Mouse (Mus musculus) erythroblast, embryonic 14.5 days (primary cell): ENCODE measurements around the gene Ctcfl.

Experiments
- GATA1 ChIP-seq: IDR thresholded peaks from 2 replicates; pipeline ENCODE4 v1.6.1; 2012; ENCODE audit warnings: low read length, inconsistent platforms, mixed read lengths
- TAL1 ChIP-seq: IDR thresholded peaks from 3 replicates; pipeline ENCODE4 v1.6.1; 2012; ENCODE audit warnings: low read length, inconsistent platforms, mixed read lengths

DNA sequence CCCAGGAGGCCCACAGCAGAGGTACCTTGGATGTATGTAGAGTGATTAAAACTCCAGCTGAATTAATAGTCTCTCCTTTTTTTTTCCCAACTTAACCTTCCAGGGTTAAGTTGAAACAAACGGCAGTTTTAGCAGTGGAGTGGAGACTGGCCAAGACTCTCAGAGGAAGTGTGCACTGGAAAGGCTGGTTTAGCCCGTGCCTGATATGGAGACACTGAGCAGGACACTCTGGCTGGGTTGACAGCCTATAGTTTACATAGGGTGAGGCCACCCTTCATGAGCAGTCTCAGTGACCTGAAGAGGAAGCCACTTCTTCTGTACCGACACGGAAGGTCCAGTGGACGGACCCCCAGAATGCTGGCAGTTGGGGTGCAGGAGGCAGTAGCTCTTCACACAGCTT lies 32.0 kb upstream of the Ctcfl start:
- TF ChIP-seq TAL1 (no peak), GATA1 (no peak)
